Mouse (Mus musculus): Measurements from ENCODE around the gene Rffl. TPM values are rescaled to one million over a fixed set of nuclear protein-coding genes. Genes with fewer than 3 reads are reported as not detected.
A peak's percentile ranks its signal among the peaks of the same experiment; 100 is the strongest.

Rffl gene
- polyA plus RNA-seq, 1 experiment from 2014 or later = 17.9 TPM

DNA sequence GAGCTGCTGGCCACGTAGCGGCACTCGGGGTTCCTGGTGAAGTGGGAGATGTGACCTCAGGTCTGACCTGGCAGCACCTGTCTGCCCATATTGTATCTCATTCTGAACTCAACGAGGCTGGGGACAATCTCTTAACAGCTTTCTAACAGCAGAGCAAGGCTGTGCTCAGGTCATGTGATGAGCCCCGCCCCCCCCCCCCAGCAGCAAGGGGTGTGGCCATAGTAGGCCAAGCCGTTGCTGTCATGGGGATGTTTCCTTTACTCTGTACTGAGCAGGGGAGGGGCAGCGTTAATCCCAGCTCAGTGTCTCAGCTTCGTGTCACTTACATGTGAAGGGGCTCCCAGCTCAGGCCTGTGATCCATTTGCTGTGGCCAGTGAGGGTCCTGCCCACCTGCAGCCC is 33.9 kb upstream of the Rffl start:
- WGBS = 62% methylated on average over 8 of the region's 8 CpGs
- Histone ChIP-seq H3K4me2 (replicated peaks; ENCODE audit: low read depth, low read length) (no peak overlapping the region), H3K4me1 (ENCODE audit: control insufficient read depth, insufficient read depth, low read length) (peaks cover 7% of the 10 kb centered on the region; the same call in 1 of the 2 replicates), H3K9ac (replicated peaks; ENCODE audit: low read depth, low read length) (no peak overlapping the region), H3K27ac (ENCODE audit: low read length) (no peak overlapping the region), H3K9me3 (ENCODE audit: control insufficient read depth, low read depth, low read length) (no peaks in the 10 kb centered on the region), H3K4me3 (ENCODE audit: low read depth, low read length) (no peak overlapping the region), H3K36me3 (ENCODE audit: control insufficient read depth, insufficient read depth, low read length) (peaks cover 52% of the 10 kb centered on the region), H3K27me3 (ENCODE audit: control insufficient read depth, insufficient read depth, low read length) (no peaks in the 10 kb centered on the region)
- ATAC-seq (ENCODE audit: insufficient number of reproducible peaks, insufficient read depth, low FRiP score, low read depth) = no peak

DNA sequence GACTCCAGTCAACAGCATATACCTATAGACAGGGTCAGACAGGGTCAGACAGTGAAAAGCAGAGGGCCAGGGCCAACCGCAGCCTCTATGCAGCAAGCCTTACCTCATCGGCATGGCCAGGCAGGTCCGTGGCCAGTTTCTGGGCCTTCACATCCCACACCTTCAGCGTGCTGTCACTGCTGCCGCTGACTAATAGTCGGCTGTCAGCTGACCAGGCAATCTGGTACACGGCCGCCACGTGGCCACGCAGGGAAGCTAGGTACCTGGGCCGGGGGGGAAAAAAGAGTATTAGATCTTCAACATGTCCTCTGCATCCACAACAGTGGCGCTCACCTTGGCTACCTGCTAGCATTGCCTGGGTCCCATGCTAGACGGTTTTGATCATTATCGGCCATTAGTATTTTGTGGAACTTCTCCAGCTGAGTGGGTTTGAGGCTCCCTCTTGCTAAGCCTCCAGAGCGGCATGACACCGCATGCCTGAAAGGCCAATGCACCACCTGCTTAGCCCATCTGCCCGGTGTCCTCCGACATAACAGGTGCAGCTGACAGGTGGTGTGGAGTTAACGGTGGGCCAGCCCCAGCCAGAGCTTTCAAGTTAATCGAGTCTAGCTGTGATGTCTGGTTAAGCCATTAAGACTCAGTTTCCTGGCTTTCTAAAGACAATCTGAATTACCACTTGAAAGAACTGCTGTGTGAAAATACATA is 30.7 kb upstream of the Rffl start:
- H3K4me3 ChIP-seq (ENCODE audit: low read depth, low read length) = no peak overlapping the region
- peaks cover 52% of the 10 kb centered on the region for H3K36me3 ChIP-seq (ENCODE audit: control insufficient read depth, insufficient read depth, low read length)
- H3K9me3 ChIP-seq (ENCODE audit: control insufficient read depth, low read depth, low read length) = no peaks in the 10 kb centered on the region
- no peaks in the 10 kb centered on the region for H3K4me1 ChIP-seq (ENCODE audit: control insufficient read depth, insufficient read depth, low read length)
- H3K27me3 ChIP-seq (ENCODE audit: control insufficient read depth, insufficient read depth, low read length) = no peaks in the 10 kb centered on the region
- no peak for ATAC-seq (ENCODE audit: insufficient number of reproducible peaks, insufficient read depth, low FRiP score, low read depth)
- WGBS = 91% methylated on average over 20 of the region's 20 CpGs
- H3K9ac ChIP-seq (replicated peaks; ENCODE audit: low read depth, low read length) = no peak overlapping the region
- H3K27ac ChIP-seq (ENCODE audit: low read length) = no peak overlapping the region
- H3K4me2 ChIP-seq (replicated peaks; ENCODE audit: low read depth, low read length) = no peak overlapping the region

DNA sequence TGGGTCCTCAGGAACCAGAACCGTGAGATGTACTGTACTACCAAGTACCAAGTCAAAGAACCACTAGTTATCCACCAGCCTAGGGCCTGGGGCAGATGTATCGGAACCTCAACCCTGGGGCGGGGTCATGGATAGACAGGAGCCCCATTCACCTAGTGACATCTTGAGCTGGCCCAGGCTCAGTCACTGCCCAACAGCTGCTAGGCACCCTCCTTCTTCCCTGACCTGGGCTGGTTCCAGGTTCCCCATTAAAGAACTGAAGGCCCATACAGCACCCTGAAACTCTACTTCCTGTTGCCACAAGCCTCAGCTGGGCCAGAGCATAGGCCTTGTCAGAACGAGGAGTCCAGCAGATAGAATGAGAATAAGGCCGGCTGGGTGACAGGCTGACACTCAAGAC is 28.7 kb upstream of the Rffl start:
- Histone ChIP-seq H3K36me3 (ENCODE audit: control insufficient read depth, insufficient read depth, low read length) (peaks cover 41% of the 10 kb centered on the region), H3K27me3 (ENCODE audit: control insufficient read depth, insufficient read depth, low read length) (no peaks in the 10 kb centered on the region), H3K9me3 (ENCODE audit: control insufficient read depth, low read depth, low read length) (no peaks in the 10 kb centered on the region), H3K4me3 (ENCODE audit: low read depth, low read length) (no peak overlapping the region), H3K4me2 (replicated peaks; ENCODE audit: low read depth, low read length) (no peak overlapping the region), H3K4me1 (ENCODE audit: control insufficient read depth, insufficient read depth, low read length) (no peaks in the 10 kb centered on the region), H3K9ac (replicated peaks; ENCODE audit: low read depth, low read length) (no peak overlapping the region), H3K27ac (ENCODE audit: low read length) (no peak overlapping the region)
- WGBS = 90% methylated on average over 5 of the region's 5 CpGs
- ATAC-seq (ENCODE audit: insufficient number of reproducible peaks, insufficient read depth, low FRiP score, low read depth) = no peak

- Histone ChIP-seq H3K4me1 (ENCODE audit: control insufficient read depth, insufficient read depth, low read length) (no peaks in the 10 kb centered on the region), H3K9ac (replicated peaks; ENCODE audit: low read depth, low read length) (no peak overlapping the region), H3K4me3 (ENCODE audit: low read depth, low read length) (no peak overlapping the region), H3K4me2 (replicated peaks; ENCODE audit: low read depth, low read length) (no peak overlapping the region), H3K27ac (ENCODE audit: low read length) (no peak overlapping the region), H3K27me3 (ENCODE audit: control insufficient read depth, insufficient read depth, low read length) (no peaks in the 10 kb centered on the region), H3K36me3 (ENCODE audit: control insufficient read depth, insufficient read depth, low read length) (peaks cover 20% of the 10 kb centered on the region), H3K9me3 (ENCODE audit: control insufficient read depth, low read depth, low read length) (no peaks in the 10 kb centered on the region)
- no peak for ATAC-seq (ENCODE audit: insufficient number of reproducible peaks, insufficient read depth, low FRiP score, low read depth)
- 91% methylated on average over 10 of the region's 10 CpGs for WGBS
These were observed 26.5 kb upstream of the Rffl start for GRCm38 (mm10) chr11:82897478-82897877.

GRCm38 (mm10) chr11:82891936-82892335 is 20.9 kb upstream of the Rffl start, which contains the start of gene Fndc8:
Fndc8 (plus strand) TSS chr11:82892124.
- no peak for ATAC-seq (ENCODE audit: insufficient number of reproducible peaks, insufficient read depth, low FRiP score, low read depth)
- Histone ChIP-seq H3K4me3 (ENCODE audit: low read depth, low read length) (no peak within 1 kb of the TSS), H3K9me3 (ENCODE audit: control insufficient read depth, low read depth, low read length) (no peaks in the 10 kb centered on the region), H3K36me3 (ENCODE audit: control insufficient read depth, insufficient read depth, low read length) (no peaks in the 10 kb centered on the region), H3K4me1 (ENCODE audit: control insufficient read depth, insufficient read depth, low read length) (peaks cover 12% of the 10 kb centered on the region; the same call in 1 of the 2 replicates), H3K27me3 (ENCODE audit: control insufficient read depth, insufficient read depth, low read length) (no peaks in the 10 kb centered on the region), H3K9ac (replicated peaks; ENCODE audit: low read depth, low read length) (no peak within 1 kb of the TSS), H3K27ac (ENCODE audit: low read length) (no peak within 1 kb of the TSS), H3K4me2 (replicated peaks; ENCODE audit: low read depth, low read length) (no peak within 1 kb of the TSS)
- 57% methylated on average over 7 of the region's 7 CpGs for WGBS

DNA sequence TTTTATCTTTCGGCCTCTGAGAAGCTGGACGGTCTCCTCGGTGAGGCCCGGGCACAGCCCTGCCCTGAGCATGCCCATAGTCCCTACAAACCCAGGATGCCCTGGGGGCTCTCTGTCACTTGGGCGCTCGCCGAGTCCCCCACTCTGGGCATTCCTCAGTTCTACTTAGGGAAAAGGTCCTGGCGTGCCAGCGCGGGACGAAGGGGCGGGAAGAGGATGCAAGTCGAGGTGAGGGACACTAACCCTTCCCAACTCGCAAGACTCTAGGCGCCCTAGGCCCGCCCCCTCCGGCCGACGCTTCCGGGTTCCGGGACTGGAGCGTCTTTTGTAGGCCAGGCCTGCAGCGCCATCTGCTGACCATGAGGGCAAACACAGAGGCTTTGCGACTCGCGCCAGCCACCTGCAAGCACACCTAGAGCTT is 19.3 kb upstream of the Rffl start, which contains the start of gene Rad51d:
TSS of gene Rad51d (minus strand) at position 273 of the 421 bp plus-strand sequence.
- peak within 1 kb of the TSS; percentile 69 for H3K9ac ChIP-seq (replicated peaks; ENCODE audit: low read depth, low read length)
- no peaks in the 10 kb centered on the region for H3K9me3 ChIP-seq (ENCODE audit: control insufficient read depth, low read depth, low read length)
- H3K4me3 ChIP-seq (ENCODE audit: low read depth, low read length) = peak within 1 kb of the TSS; percentile 58
- peak; percentile 90 for ATAC-seq (ENCODE audit: insufficient number of reproducible peaks, insufficient read depth, low FRiP score, low read depth)
- H3K27ac ChIP-seq (ENCODE audit: low read length) = no peak within 1 kb of the TSS; the same call in 1 of the 2 replicates
- 0% methylated on average over 26 of the region's 26 CpGs for WGBS
- peaks cover 12% of the 10 kb centered on the region; the same call in 1 of the 2 replicates for H3K4me1 ChIP-seq (ENCODE audit: control insufficient read depth, insufficient read depth, low read length)
- H3K36me3 ChIP-seq (ENCODE audit: control insufficient read depth, insufficient read depth, low read length) = no peaks in the 10 kb centered on the region
- peak within 1 kb of the TSS; percentile 78 for H3K4me2 ChIP-seq (replicated peaks; ENCODE audit: low read depth, low read length)
- no peaks in the 10 kb centered on the region for H3K27me3 ChIP-seq (ENCODE audit: control insufficient read depth, insufficient read depth, low read length)

GRCm38 (mm10) chr11:82889524-82890341 is 18.7 kb upstream of the Rffl start:
- no peaks in the 10 kb centered on the region for H3K27me3 ChIP-seq (ENCODE audit: control insufficient read depth, insufficient read depth, low read length)
- H3K4me2 ChIP-seq (replicated peaks; ENCODE audit: low read depth, low read length) = peak overlapping the region; percentile 78
- no peaks in the 10 kb centered on the region for H3K36me3 ChIP-seq (ENCODE audit: control insufficient read depth, insufficient read depth, low read length)
- H3K4me1 ChIP-seq (ENCODE audit: control insufficient read depth, insufficient read depth, low read length) = peaks cover 12% of the 10 kb centered on the region; the same call in 1 of the 2 replicates
- no peaks in the 10 kb centered on the region for H3K9me3 ChIP-seq (ENCODE audit: control insufficient read depth, low read depth, low read length)
- H3K4me3 ChIP-seq (ENCODE audit: low read depth, low read length) = peak overlapping the region; percentile 58
- no peak overlapping the region; the same call in 1 of the 2 replicates for H3K27ac ChIP-seq (ENCODE audit: low read length)
- peak; percentile 19; the same call in 1 of the 2 replicates for ATAC-seq (ENCODE audit: insufficient number of reproducible peaks, insufficient read depth, low FRiP score, low read depth)
- 6% methylated on average over 30 of the region's 31 CpGs for WGBS
- H3K9ac ChIP-seq (replicated peaks; ENCODE audit: low read depth, low read length) = peak overlapping the region; percentile 69

DNA sequence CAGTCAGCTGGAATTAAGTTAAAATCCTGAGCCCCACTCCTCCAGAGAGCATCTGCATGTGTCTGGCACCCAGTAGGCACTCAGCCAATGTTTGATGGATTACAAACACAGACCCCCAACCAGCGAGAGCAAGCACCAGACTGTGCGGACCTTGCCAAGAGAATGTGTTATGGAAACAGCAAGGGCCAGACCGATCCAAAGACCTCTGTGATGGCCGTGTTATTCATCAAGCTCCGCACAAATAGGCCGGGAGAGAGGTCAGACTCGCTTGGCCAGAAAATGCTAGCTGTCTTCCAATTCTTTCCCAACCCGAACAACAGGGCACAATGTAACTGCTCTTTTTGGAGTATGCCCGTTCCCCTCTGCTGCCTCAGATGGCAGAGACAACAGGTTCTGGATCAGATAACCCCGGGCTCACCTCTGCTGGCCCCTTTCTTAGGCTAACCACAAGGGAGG is 17.5 kb upstream of the Rffl start:
- Histone ChIP-seq H3K27ac (ENCODE audit: low read length) (no peak overlapping the region), H3K9ac (replicated peaks; ENCODE audit: low read depth, low read length) (no peak overlapping the region; the same call in 1 of the 2 replicates), H3K36me3 (ENCODE audit: control insufficient read depth, insufficient read depth, low read length) (no peaks in the 10 kb centered on the region), H3K4me2 (replicated peaks; ENCODE audit: low read depth, low read length) (peak overlapping the region; percentile 78), H3K27me3 (ENCODE audit: control insufficient read depth, insufficient read depth, low read length) (no peaks in the 10 kb centered on the region), H3K4me3 (ENCODE audit: low read depth, low read length) (no peak overlapping the region), H3K9me3 (ENCODE audit: control insufficient read depth, low read depth, low read length) (no peaks in the 10 kb centered on the region), H3K4me1 (ENCODE audit: control insufficient read depth, insufficient read depth, low read length) (peaks cover 12% of the 10 kb centered on the region; the same call in 1 of the 2 replicates)
- no peak for ATAC-seq (ENCODE audit: insufficient number of reproducible peaks, insufficient read depth, low FRiP score, low read depth)
- WGBS = 32% methylated on average over 10 of the region's 10 CpGs

Data from stomach, embryonic 14.5 days (tissue).